Comparison of ENCODE assay signal across 9 mouse cellular contexts in genomic region chr1:34097640-34098039, GRCm38 (mm10).
DNase-seq lines count a peak whose midpoint lies in the region; ATAC-seq and TF ChIP-seq lines count a peak whose summit lies in the region.
"Had no signal": no experiment of that assay in that cellular context is flagged by ENCODE, and none has a peak within 500 bp of the region (broad histone marks: within the 10 kb centered on the region; RNA-seq: fewer than 3 reads in every experiment).

No protein-coding gene starts in this region.

- intact Hi-C loops in gastrocnemius, adult 2 months (cut with DNase I): no loop called here

- no peak for DNase-seq in gastrocnemius, adult 2 months
- DNase-seq in gastrocnemius, postnatal 10 days: no peak
- no peak for DNase-seq in lung, postnatal 0 days (ENCODE audit: low spot score)
- DNase-seq in lung, postnatal 25 days (ENCODE audit: low spot score): no peak
- peak; percentile 86 to 87 for DNase-seq in cerebellum, postnatal 25 days
- DNase-seq in right cerebral cortex, postnatal 4 days: peak; percentile 40
- no peak for DNase-seq in adrenal gland, postnatal 25 days
- DNase-seq in thymus, postnatal 14 days: no peak

- no peaks in the 10 kb centered on the region for H3K9me3 ChIP-seq in lung, postnatal 0 days (ENCODE audit: low read length)
- H3K9me3 ChIP-seq: neural tube, embryonic 12.5 days had no signal

- no peaks in the 10 kb centered on the region for H3K27me3 ChIP-seq in lung, postnatal 0 days (replicated peaks; ENCODE audit: insufficient read depth, low read length)
- H3K27me3 ChIP-seq: neural tube, embryonic 12.5 days had no signal

- no peak for ATAC-seq in lung, postnatal 0 days

- no peak overlapping the region for H3K4me2 ChIP-seq in lung, postnatal 0 days (replicated peaks; ENCODE audit: low read depth, low read length)
- H3K4me2 ChIP-seq: neural tube, embryonic 12.5 days had no signal

- no peak for TF ChIP-seq EP300 in lung, postnatal 0 days (IDR thresholded peaks at IDR 0.05)

- no peak overlapping the region for H3K27ac ChIP-seq in gastrocnemius, adult 2 months
- no peak overlapping the region for H3K27ac ChIP-seq in lung, postnatal 0 days (ENCODE audit: low read length)
- H3K27ac ChIP-seq: neural tube, embryonic 12.5 days had no signal

- no peak overlapping the region for H3K9ac ChIP-seq in lung, postnatal 0 days (replicated peaks; ENCODE audit: low read depth)
- H3K9ac ChIP-seq: neural tube, embryonic 12.5 days had no signal

- WGBS in lung, postnatal 0 days: 70% methylated on average over 4 of the region's 4 CpGs

- H3K4me3 ChIP-seq in gastrocnemius, adult 2 months: no peak overlapping the region
- no peak overlapping the region for H3K4me3 ChIP-seq in lung, postnatal 0 days (ENCODE audit: low read depth, low read length)
- H3K4me3 ChIP-seq: neural tube, embryonic 12.5 days had no signal

- no peaks in the 10 kb centered on the region for H3K36me3 ChIP-seq in lung, postnatal 0 days (ENCODE audit: insufficient read depth, low read length)
- H3K36me3 ChIP-seq: neural tube, embryonic 12.5 days had no signal

- H3K4me1 ChIP-seq in lung, postnatal 0 days (ENCODE audit: insufficient read depth, low read depth, low read length): no peaks in the 10 kb centered on the region

- peak; percentile 43 for TF ChIP-seq CTCF in gastrocnemius, adult 2 months (IDR thresholded peaks at IDR 0.05)
- TF ChIP-seq CTCF in lung, postnatal 0 days (IDR thresholded peaks at IDR 0.05): peak; percentile 18; the same call in 1 of the 2 replicates

Comparison
In these comparisons a context has a peak if more than half of its experiments do, and no peak if none do; other contexts are left out.
1. DNase-seq: peak in cerebellum, postnatal 25 days (2 of 2) and right cerebral cortex, postnatal 4 days (single experiment); none in gastrocnemius, adult 2 months (single experiment), gastrocnemius, postnatal 10 days (single experiment), lung, postnatal 0 days (single experiment), lung, postnatal 25 days (single experiment), adrenal gland, postnatal 25 days (single experiment) and thymus, postnatal 14 days (single experiment).